Mouse (Mus musculus) heart, embryonic 13.5 days (tissue): ENCODE measurements at regions not wholly inside any gene's neighbourhood (a gene's known extent, or its start where the extent isn't known, plus 50 kb on each side); places are given as distances from the start of the nearest gene placed in this dataset.
A peak's percentile ranks its signal among the peaks of the same experiment; 100 is the strongest.

ENCODE experiments used
- ATAC-seq: fragments of 200-750 bp; cut with Nextera tagmentation; 2 replicates; pipeline ENCODE4 v1.8.0; 2017; ENCODE audit warnings: moderate TSS enrichment; ENCODE audit not compliant: insufficient number of reproducible peaks, low FRiP score, low TSS enrichment; ENCODE audit errors: extremely low read depth
- H3K27ac ChIP-seq: fragments of 300-500 bp; sonication (generic); replicated peaks from 2 replicates; pipeline ENCODE4 v1.5.1; 2015; ENCODE audit warnings: moderate library complexity, mild to moderate bottlenecking, inconsistent platforms
- H3K27me3 ChIP-seq: fragments of 300-500 bp; sonication (generic); replicated peaks from 2 replicates; pipeline ENCODE4 v1.6.1; 2015; ENCODE audit warnings: mild to moderate bottlenecking, inconsistent platforms
- H3K36me3 ChIP-seq: fragments of 300-500 bp; sonication (generic); 2 replicates; pipeline ENCODE4 v1.6.1; 2015; ENCODE audit warnings: mild to moderate bottlenecking, inconsistent platforms
- H3K4me1 ChIP-seq: fragments of 300-500 bp; sonication (generic); 2 replicates; pipeline ENCODE4 v1.6.1; 2015; ENCODE audit warnings: inconsistent platforms
- H3K4me2 ChIP-seq: fragments of 300-500 bp; sonication (generic); 2 replicates; pipeline ENCODE4 v1.6.1; 2015; ENCODE audit warnings: inconsistent platforms, mild to moderate bottlenecking, moderate library complexity
- H3K4me3 ChIP-seq: fragments of 300-500 bp; sonication (generic); 2 replicates; pipeline ENCODE4 v1.5.1; 2015; ENCODE audit warnings: moderate library complexity, mild to moderate bottlenecking, inconsistent platforms
- H3K9ac ChIP-seq: fragments of 300-500 bp; sonication (generic); 2 replicates; pipeline ENCODE4 v1.6.1; 2015; ENCODE audit warnings: inconsistent platforms, mild to moderate bottlenecking, moderate library complexity
- H3K9me3 ChIP-seq: fragments of 300-500 bp; sonication (generic); 2 replicates; pipeline ENCODE4 v1.6.1; 2016; ENCODE audit warnings: inconsistent platforms
- WGBS: fragments of 180-500 bp; shearing (Covaris S2); methylation state at CpG from one replicate; pipeline ENCODE4 v1.1.7; 2015; ENCODE audit warnings: mixed read lengths; 5-methylcytosine and 5-hydroxymethylcytosine counted together

DNA sequence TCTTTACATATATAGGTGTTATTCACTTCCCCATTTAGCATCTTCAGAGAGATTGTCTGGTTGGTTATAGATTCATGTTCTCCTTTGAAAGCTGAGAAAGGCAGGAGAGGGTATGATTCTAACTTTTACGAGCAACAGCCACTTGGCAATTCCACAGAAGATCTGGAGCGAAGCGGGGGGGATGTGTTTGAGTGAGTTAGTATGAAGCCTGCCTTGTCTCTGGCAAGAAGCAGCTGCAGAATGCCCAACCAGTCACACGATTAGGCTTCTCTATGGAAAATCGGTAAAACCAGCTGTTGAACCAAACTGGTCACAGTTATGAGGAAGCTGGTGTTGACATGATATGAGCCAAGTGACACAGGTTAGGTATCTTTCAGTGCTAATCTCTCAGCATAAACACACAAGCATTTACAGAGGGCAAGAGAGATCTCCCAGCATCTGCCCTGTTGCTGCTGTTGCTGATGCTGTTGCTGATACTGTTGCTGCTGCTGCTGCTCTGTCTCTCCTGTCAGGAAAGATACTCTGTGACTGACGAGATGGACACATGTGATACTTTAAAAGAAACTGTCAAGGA, 455.7 kb upstream of the Adgrl2 start:
- ATAC-seq = no peak
- Histone ChIP-seq H3K27me3 (0 out of 2 replicates have a peak, but pooled peaks cover 6% of the 10 kb centered on the region), H3K4me1 (peaks cover 15% of the 10 kb centered on the region; the same call in 1 of the 2 replicates), H3K9me3 (no peaks in the 10 kb centered on the region), H3K36me3 (no peaks in the 10 kb centered on the region), H3K9ac (no peak overlapping the region), H3K4me3 (no peak overlapping the region), H3K4me2 (no peak overlapping the region), H3K27ac (no peak overlapping the region)
- WGBS = 41% methylated on average over 6 of the region's 6 CpGs

- Histone ChIP-seq H3K9me3 (no peaks in the 10 kb centered on the region), H3K9ac (peak overlapping the region; percentile 74), H3K36me3 (no peaks in the 10 kb centered on the region), H3K4me3 (peak overlapping the region; percentile 58), H3K27me3 (0 out of 2 replicates have a peak, but pooled peaks cover 6% of the 10 kb centered on the region), H3K27ac (peak overlapping the region; percentile 42; the same call in 1 of the 2 replicates), H3K4me1 (peaks cover 15% of the 10 kb centered on the region; the same call in 1 of the 2 replicates), H3K4me2 (peak overlapping the region; percentile 70)
- WGBS = 5% methylated on average over 15 of the region's 15 CpGs
- ATAC-seq = no peak
Measured at GRCm38 (mm10) chr3:149444854-149445577, 454.7 kb upstream of the Adgrl2 start.

DNA sequence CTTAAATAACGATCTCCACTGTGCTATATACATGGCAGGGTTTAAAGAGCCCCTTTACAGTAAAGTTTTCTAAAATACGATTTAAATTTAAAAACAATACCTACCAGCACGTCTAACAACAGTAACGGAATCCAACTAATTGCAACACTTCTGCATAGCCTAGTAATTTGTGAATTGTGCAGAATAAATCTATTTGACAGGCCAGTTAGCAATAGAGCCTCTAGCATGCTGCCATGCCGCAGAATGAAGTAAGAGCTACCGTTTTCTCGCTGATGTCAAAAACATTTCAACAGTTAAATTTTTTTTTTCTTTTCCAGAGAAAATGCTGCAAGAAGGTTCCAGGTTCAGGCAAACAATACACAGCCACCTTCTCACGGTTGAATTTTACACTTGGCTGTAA, 454.0 kb upstream of the Adgrl2 start:
- Histone ChIP-seq H3K27ac (0 out of 2 replicates have a peak overlapping the region, but pooled peaks have one; percentile 42), H3K36me3 (no peaks in the 10 kb centered on the region), H3K27me3 (0 out of 2 replicates have a peak, but pooled peaks cover 6% of the 10 kb centered on the region), H3K4me2 (peak overlapping the region; percentile 70), H3K9ac (peak overlapping the region; percentile 74), H3K4me3 (peak overlapping the region; percentile 58), H3K9me3 (no peaks in the 10 kb centered on the region), H3K4me1 (peaks cover 15% of the 10 kb centered on the region; the same call in 1 of the 2 replicates)
- WGBS = 59% methylated on average over 8 of the region's 8 CpGs
- ATAC-seq = no peak

- H3K4me2 ChIP-seq = no peak overlapping the region
- no peaks in the 10 kb centered on the region for H3K9me3 ChIP-seq
- H3K27ac ChIP-seq = no peak overlapping the region
- ATAC-seq = no peak
- H3K9ac ChIP-seq = no peak overlapping the region
- no peaks in the 10 kb centered on the region for H3K36me3 ChIP-seq
- H3K27me3 ChIP-seq = 0 out of 2 replicates have a peak, but pooled peaks cover 3% of the 10 kb centered on the region
- H3K4me1 ChIP-seq = peaks cover 14% of the 10 kb centered on the region; the same call in 1 of the 2 replicates
- no peak overlapping the region for H3K4me3 ChIP-seq
Measured at GRCm38 (mm10) chr3:149441227-149441626, 450.9 kb upstream of the Adgrl2 start.

DNA sequence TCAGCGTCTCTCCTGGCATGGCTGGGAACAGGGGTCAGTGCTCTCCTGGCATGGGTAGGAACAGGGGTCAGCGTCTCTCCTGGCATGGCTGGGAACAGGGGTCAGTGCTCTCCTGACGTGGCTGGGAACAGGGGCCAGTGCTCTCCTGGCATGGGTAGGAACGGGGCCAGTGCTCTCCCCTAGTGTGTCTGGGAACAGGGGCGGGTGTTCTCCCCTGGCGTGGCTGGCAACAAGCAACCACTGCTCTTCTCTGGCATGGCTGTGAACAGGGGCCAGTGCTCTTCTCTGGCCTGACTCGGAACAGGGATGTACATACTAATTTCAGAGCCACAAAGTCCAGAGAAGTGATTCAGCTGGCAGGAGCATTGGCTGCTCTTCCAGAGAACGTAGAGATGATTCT, 447.4 kb upstream of the Adgrl2 start:
- no peak overlapping the region for H3K27ac ChIP-seq
- H3K27me3 ChIP-seq = no peaks in the 10 kb centered on the region
- WGBS = 72% methylated on average over 8 of the region's 8 CpGs
- no peak overlapping the region for H3K4me3 ChIP-seq
- no peak overlapping the region for H3K4me2 ChIP-seq
- ATAC-seq = no peak
- H3K36me3 ChIP-seq = no peaks in the 10 kb centered on the region
- 0 out of 2 replicates have a peak, but pooled peaks cover 4% of the 10 kb centered on the region for H3K4me1 ChIP-seq
- no peak overlapping the region for H3K9ac ChIP-seq
- no peaks in the 10 kb centered on the region for H3K9me3 ChIP-seq

DNA sequence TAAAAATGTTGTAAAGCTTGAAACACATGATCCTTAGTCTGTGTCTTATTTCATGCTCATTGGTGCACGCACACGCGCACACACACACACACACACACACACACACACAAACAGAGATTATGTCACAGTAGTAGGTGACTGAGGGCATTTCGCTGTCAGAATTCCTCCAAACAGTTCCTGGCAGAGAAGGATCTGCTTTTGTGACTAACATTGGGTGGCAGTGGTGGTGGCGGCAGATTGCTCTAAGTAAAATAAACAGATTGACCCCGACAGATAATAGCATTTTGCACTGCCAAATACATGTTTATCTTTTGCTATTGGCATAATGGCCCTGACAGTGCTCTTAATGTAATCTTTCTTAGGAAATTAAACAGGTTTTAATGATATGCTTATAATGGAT, 446.6 kb upstream of the Adgrl2 start:
- Histone ChIP-seq H3K36me3 (no peaks in the 10 kb centered on the region), H3K4me2 (no peak overlapping the region), H3K4me1 (0 out of 2 replicates have a peak, but pooled peaks cover 4% of the 10 kb centered on the region), H3K27ac (no peak overlapping the region), H3K4me3 (no peak overlapping the region), H3K27me3 (no peaks in the 10 kb centered on the region), H3K9me3 (no peaks in the 10 kb centered on the region), H3K9ac (no peak overlapping the region)
- WGBS = 63% methylated on average over 6 of the region's 6 CpGs
- ATAC-seq = no peak

DNA sequence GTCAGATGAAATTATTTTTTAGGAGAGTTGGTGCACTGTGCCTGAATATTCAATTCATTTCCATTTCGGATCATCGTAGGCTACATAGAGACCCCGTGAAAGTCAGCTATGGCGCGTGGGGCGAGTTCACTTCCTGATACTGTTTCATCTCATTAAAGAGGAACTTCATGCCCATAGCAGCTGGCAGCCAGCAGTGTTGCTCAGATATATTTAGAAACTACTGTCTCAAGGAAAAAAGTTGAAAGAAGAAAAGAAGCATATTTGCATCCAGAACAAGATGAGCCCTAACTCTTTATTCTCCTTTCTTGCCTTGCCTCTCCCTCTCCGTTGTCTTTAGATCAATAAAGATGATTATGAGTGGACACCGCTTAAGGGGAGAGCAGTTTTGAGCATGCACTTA, 446.1 kb upstream of the Adgrl2 start:
- Histone ChIP-seq H3K36me3 (no peaks in the 10 kb centered on the region), H3K9me3 (no peaks in the 10 kb centered on the region), H3K4me2 (no peak overlapping the region), H3K9ac (no peak overlapping the region), H3K4me3 (no peak overlapping the region), H3K27me3 (no peaks in the 10 kb centered on the region), H3K27ac (no peak overlapping the region), H3K4me1 (0 out of 2 replicates have a peak, but pooled peaks cover 4% of the 10 kb centered on the region)
- ATAC-seq = no peak
- 77% methylated on average over 8 of the region's 8 CpGs for WGBS

DNA sequence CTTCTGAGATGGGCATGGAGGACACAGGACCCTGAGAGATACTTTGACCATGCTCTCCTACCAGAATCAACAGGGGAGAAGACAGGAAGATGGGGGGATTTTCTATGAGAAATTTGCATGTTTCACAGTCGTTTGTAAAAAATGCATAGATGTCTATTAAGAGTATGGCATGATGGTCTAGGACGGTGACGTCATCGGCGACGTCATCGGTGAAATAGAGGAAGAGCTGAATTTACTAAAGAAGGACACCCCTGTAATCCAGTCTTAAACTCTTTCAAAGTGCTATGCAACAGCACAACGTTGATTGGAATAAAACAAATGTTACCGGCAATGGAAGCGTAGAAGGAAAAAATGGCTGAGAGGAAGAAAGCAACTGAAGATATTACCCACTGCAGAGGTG, 441.4 kb upstream of the Adgrl2 start:
- no peak overlapping the region for H3K4me3 ChIP-seq
- no peak for ATAC-seq
- no peaks in the 10 kb centered on the region for H3K36me3 ChIP-seq
- H3K9ac ChIP-seq = no peak overlapping the region
- no peak overlapping the region for H3K4me2 ChIP-seq
- H3K27me3 ChIP-seq = no peaks in the 10 kb centered on the region
- 88% methylated on average over 10 of the region's 10 CpGs for WGBS
- H3K4me1 ChIP-seq = no peaks in the 10 kb centered on the region
- H3K27ac ChIP-seq = no peak overlapping the region
- no peaks in the 10 kb centered on the region for H3K9me3 ChIP-seq

DNA sequence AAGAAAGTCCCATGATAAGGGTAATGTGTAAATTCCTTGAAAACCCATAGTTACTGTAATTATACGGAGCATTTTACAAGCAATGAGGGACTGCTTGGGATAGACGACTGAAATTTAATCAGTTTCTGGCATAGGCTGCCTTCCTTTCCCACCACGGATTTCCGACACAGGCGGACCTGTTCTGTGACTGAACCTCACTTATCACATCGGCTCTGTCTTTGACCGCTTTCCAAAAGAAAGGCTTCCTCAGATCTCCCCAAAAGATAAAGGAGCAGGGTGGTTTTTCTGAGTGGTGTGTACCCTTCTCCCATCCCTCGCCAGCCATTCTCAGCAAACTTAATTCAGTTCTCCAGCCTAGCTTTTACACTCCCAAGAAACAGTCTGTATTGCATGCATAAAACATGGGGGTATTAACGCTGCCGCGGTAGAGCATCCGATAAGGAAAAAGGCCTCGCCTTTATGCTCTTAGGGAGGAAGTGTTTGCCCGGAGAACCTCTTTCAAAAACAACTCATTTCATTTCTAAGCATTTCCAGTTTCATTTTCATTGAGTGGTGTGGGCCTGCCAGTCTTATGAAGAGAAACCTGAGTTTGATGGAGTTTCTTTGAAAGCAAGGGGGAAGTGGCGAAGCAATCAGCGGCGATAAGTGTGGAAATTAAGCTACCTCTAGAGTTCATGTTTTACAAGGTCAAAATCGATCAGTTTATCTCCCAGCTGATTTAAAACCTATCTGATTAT, 435.8 kb upstream of the Adgrl2 start:
- 67% methylated on average over 18 of the region's 18 CpGs for WGBS
- H3K9me3 ChIP-seq = no peaks in the 10 kb centered on the region
- H3K4me2 ChIP-seq = no peak overlapping the region
- H3K27ac ChIP-seq = no peak overlapping the region
- H3K36me3 ChIP-seq = no peaks in the 10 kb centered on the region
- no peaks in the 10 kb centered on the region for H3K4me1 ChIP-seq
- no peak overlapping the region for H3K9ac ChIP-seq
- H3K27me3 ChIP-seq = no peaks in the 10 kb centered on the region
- H3K4me3 ChIP-seq = no peak overlapping the region
- no peak for ATAC-seq

DNA sequence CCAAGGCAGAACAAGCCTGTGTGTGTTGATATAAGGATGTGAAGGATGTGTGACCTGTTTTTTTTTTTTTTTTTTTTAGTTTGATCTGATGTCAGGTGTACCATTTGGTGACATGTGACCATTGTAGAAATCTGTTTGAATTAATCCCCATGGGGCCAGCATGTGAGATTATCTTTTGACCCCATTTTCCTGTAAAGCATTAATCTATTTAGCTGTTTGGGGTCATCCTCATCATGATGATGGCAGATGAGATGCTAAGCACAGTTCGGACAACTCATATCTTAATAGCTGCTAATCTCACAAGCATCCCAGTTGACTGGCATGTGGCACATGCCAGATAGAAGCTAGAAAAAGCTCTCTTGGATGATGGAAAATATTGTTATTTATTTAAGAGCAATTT, 434.0 kb upstream of the Adgrl2 start:
- Histone ChIP-seq H3K9ac (no peak overlapping the region), H3K36me3 (no peaks in the 10 kb centered on the region), H3K9me3 (no peaks in the 10 kb centered on the region), H3K4me3 (no peak overlapping the region), H3K27ac (no peak overlapping the region), H3K27me3 (no peaks in the 10 kb centered on the region), H3K4me1 (no peaks in the 10 kb centered on the region), H3K4me2 (no peak overlapping the region)
- ATAC-seq = no peak
- 43% methylated on average over 1 of the region's 1 CpGs for WGBS

GRCm38 (mm10) chr3:149423491-149423890, 433.1 kb upstream of the Adgrl2 start:
- WGBS = 62% methylated on average over 9 of the region's 9 CpGs
- no peaks in the 10 kb centered on the region for H3K27me3 ChIP-seq
- H3K36me3 ChIP-seq = no peaks in the 10 kb centered on the region
- H3K9ac ChIP-seq = no peak overlapping the region
- H3K9me3 ChIP-seq = no peaks in the 10 kb centered on the region
- H3K4me2 ChIP-seq = no peak overlapping the region
- no peak overlapping the region for H3K4me3 ChIP-seq
- ATAC-seq = no peak
- H3K4me1 ChIP-seq = no peaks in the 10 kb centered on the region
- H3K27ac ChIP-seq = no peak overlapping the region
